Mouse (Mus musculus) MN1 (cell line): Measurements from ENCODE around the gene H2-Ob.

Experiments
- DNase-seq: peaks from one replicate; pipeline ENCODE4 v3.0.0-alpha.2; 2016; ENCODE audit warnings: low spot score

H2-Ob gene

GRCm38 (mm10) chr17:34286501-34286900, 47.8 kb downstream of the H2-Ob start:
- DNase-seq, result no peak

- DNase-seq, result no peak
Observed at GRCm38 (mm10) chr17:34286999-34287398, 48.3 kb downstream of the H2-Ob start.

- DNase-seq, result peak; percentile 63
Observed at GRCm38 (mm10) chr17:34287648-34288047, 48.9 kb downstream of the H2-Ob start, which contains the start of gene H2-Aa. Gene H2-Aa, minus strand, starts transcription at chr17:34287823.

GRCm38 (mm10) chr17:34288131-34288530, 49.4 kb downstream of the H2-Ob start:
- DNase-seq, result no peak

GRCm38 (mm10) chr17:34291609-34292008, 52.9 kb downstream of the H2-Ob start:
- DNase-seq, result no peak

GRCm38 (mm10) chr17:34292570-34292969, 53.9 kb downstream of the H2-Ob start:
- no peak for DNase-seq

GRCm38 (mm10) chr17:34293533-34293932, 54.8 kb downstream of the H2-Ob start:
- DNase-seq, result no peak

GRCm38 (mm10) chr17:34294249-34294648, 55.5 kb downstream of the H2-Ob start:
- DNase-seq, result no peak

GRCm38 (mm10) chr17:34295307-34295706, 56.6 kb downstream of the H2-Ob start:
- DNase-seq, result no peak

- peak; percentile 28 for DNase-seq
Observed at GRCm38 (mm10) chr17:34295891-34296794, 57.4 kb downstream of the H2-Ob start.

- DNase-seq, result no peak
Observed at GRCm38 (mm10) chr17:34299356-34299755, 60.7 kb downstream of the H2-Ob start.

GRCm38 (mm10) chr17:34300071-34300470, 61.4 kb downstream of the H2-Ob start:
- DNase-seq, result no peak

- no peak for DNase-seq
Observed at GRCm38 (mm10) chr17:34300691-34301566, 62.2 kb downstream of the H2-Ob start.

GRCm38 (mm10) chr17:34301670-34302190, 63.0 kb downstream of the H2-Ob start:
- DNase-seq, result no peak

GRCm38 (mm10) chr17:34303789-34304188, 65.1 kb downstream of the H2-Ob start:
- DNase-seq, result no peak
